Mouse (Mus musculus) c-Kit-positive CD71-negative TER-119-negative erythroid progenitor cells, embryonic 14.5 days (primary cell): ENCODE results near the gene Gm20869.
"Not testable (repeated sequence)": the region's sequence is repeated elsewhere in the genome, so short reads cannot be mapped to it uniquely, and the experiment has no call there.

Source experiments
- DNase-seq: peaks from one replicate; pipeline ENCODE4 v3.0.0-alpha.2; 2013; ENCODE audit warnings: low read depth

The Gm20869 gene

DNA sequence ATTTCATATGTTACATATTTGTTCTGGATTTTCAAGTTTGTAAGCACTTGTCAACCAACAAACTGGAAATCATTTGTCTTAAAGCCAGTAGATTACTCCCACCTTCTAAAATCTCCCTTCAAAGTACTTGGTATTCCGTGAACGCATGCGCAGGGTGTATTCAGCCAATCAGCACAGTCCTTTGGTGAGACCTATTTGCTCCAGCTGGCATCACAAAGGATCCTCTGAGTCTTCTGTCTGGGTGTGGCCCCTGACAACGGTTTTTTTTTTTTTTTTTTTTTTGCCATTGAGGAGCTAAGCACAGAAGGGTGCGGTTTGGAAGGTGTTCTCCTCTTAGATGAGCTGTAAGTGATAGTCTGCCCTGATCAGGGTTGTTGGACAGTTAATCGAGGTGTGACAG lies at the start of gene Gm20869:
Gm20869 (plus strand) TSS at position 301 of the 400 bp plus-strand sequence.
- DNase-seq: not testable (repeated sequence)
